Mouse (Mus musculus): Measurements from ENCODE around the gene Chst3. TPM values are rescaled to one million over a fixed set of nuclear protein-coding genes. Genes with fewer than 3 reads are reported as not detected.

The Chst3 gene
- polyA plus RNA-seq, 1 experiment from 2014 or later, result 1.0 TPM

DNA sequence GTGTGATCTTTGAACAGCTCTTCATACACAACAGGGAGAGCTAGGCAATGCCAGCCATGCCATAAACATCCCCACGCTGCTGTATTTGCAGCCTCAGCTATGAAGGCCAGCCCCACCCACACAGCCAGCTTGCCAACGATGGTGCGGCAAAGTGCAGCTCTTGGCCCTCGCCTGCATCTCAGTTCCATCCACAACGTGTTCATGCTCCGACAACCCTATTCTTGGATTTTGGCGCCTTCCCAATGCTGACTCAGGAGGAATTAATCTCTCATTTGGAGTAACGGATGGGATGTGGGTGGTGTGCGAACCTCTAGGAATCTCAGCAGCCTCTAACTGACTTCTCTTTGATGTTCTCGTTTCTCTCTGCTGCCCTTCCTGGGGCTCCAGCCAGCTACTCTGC lies 46.0 kb downstream of the Chst3 start:
- H3K27me3 ChIP-seq (ENCODE audit: control insufficient read depth, insufficient read depth, low read depth, low read length), result no peaks in the 10 kb centered on the region
- H3K9ac ChIP-seq (ENCODE audit: low read depth, low read length), result no peak overlapping the region
- no peak overlapping the region for H3K4me3 ChIP-seq (ENCODE audit: low read depth, low read length)
- no peaks in the 10 kb centered on the region for H3K36me3 ChIP-seq (ENCODE audit: control insufficient read depth, insufficient read depth, low read length)
- no peak for ATAC-seq
- H3K27ac ChIP-seq (ENCODE audit: low read length), result no peak overlapping the region
- no peak overlapping the region for H3K4me2 ChIP-seq (ENCODE audit: low read length)
- WGBS, result 64% methylated on average over 10 of the region's 10 CpGs
- H3K4me1 ChIP-seq (ENCODE audit: control insufficient read depth, insufficient read depth, low read length), result no peaks in the 10 kb centered on the region
- no peaks in the 10 kb centered on the region for H3K9me3 ChIP-seq (replicated peaks; ENCODE audit: control insufficient read depth, low read length, poor library complexity, severe bottlenecking)

DNA sequence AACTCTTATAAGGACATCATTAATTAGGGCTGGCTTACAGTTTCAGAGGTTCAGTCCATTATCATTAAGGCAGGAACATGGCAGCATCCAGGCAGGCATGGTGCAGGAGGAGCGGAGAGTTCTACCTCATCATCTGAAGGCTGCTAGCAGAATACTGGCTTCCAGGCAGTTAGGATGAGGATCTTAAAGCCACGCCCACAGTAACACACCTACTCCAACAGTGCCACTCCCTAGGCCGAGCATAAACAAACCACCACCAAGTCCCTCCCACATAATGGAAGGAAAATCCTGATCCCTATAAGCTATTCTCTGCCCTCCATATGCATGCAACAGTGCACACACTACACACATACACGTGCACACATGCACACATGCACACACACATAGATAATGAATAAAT lies 46.8 kb downstream of the Chst3 start:
- H3K4me2 ChIP-seq (ENCODE audit: low read length), result no peak overlapping the region
- no peaks in the 10 kb centered on the region for H3K27me3 ChIP-seq (ENCODE audit: control insufficient read depth, insufficient read depth, low read depth, low read length)
- ATAC-seq, result no peak
- H3K27ac ChIP-seq (ENCODE audit: low read length), result no peak overlapping the region
- no peaks in the 10 kb centered on the region for H3K36me3 ChIP-seq (ENCODE audit: control insufficient read depth, insufficient read depth, low read length)
- 92% methylated on average over 4 of the region's 4 CpGs for WGBS
- no peaks in the 10 kb centered on the region for H3K9me3 ChIP-seq (replicated peaks; ENCODE audit: control insufficient read depth, low read length, poor library complexity, severe bottlenecking)
- no peaks in the 10 kb centered on the region for H3K4me1 ChIP-seq (ENCODE audit: control insufficient read depth, insufficient read depth, low read length)
- H3K9ac ChIP-seq (ENCODE audit: low read depth, low read length), result no peak overlapping the region
- H3K4me3 ChIP-seq (ENCODE audit: low read depth, low read length), result no peak overlapping the region

DNA sequence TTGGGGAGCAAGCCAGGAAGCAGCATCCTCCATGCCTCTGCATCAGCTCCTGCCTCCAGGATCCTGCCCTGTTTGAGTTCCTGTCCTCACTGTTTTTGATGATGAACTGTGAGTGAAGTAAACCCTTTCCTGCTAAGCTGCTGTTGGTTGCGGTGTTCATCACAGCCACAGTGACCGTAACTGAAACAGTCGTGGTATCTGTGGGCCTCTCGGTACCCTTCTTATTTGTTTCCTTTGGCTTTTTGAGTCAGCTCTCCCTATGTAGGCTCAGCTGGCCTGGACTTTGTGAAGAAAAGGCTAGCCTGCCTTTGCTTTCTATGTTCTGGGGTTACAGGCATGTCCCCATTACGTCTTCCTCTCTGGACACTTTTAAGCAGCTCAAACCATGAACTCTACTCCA lies 47.7 kb downstream of the Chst3 start:
- H3K4me3 ChIP-seq (ENCODE audit: low read depth, low read length), result no peak overlapping the region
- H3K27ac ChIP-seq (ENCODE audit: low read length), result no peak overlapping the region
- H3K4me1 ChIP-seq (ENCODE audit: control insufficient read depth, insufficient read depth, low read length), result no peaks in the 10 kb centered on the region
- no peak overlapping the region for H3K4me2 ChIP-seq (ENCODE audit: low read length)
- H3K9ac ChIP-seq (ENCODE audit: low read depth, low read length), result no peak overlapping the region
- WGBS, result 94% methylated on average over 5 of the region's 5 CpGs
- H3K36me3 ChIP-seq (ENCODE audit: control insufficient read depth, insufficient read depth, low read length), result no peaks in the 10 kb centered on the region
- ATAC-seq, result no peak
- no peaks in the 10 kb centered on the region for H3K27me3 ChIP-seq (ENCODE audit: control insufficient read depth, insufficient read depth, low read depth, low read length)
- no peaks in the 10 kb centered on the region for H3K9me3 ChIP-seq (replicated peaks; ENCODE audit: control insufficient read depth, low read length, poor library complexity, severe bottlenecking)

DNA sequence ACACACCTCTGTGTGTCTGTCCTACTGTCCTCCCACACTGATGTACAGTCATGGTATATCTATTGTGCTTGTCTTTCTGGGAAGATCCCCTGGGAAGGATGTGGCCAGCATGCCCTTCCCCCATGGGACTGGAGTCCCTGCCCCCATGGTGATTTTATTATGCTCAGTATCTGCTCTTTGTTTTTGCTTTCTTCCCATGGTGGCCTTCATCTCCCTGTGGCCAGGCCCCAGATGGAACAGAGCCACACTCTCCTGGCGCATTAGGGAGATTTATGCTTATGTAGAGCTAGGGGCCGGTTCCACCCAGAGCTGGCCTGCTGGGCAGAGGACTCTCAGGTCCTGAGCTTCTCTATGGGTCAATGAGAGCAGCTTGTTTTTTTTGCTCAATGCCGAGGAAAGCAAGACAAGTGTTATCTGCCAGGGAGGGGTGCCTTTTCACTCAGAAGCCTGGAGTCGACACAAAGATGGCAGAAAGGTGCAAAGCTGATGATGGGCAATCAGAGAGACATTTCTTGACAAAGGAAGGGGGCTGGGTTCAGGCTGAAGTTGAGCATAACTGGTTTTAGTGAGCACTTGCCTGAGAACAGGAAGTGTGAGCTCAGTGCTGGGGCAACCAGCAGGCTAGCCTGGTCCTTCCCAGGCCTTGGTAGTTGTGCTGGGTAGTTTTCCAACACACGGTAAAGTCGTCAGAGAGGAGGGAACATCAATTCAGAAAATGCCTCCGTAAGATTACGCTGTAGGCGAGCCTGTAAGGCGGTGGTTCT lies 48.6 kb downstream of the Chst3 start:
- Histone ChIP-seq H3K9ac (ENCODE audit: low read depth, low read length) (no peak overlapping the region), H3K4me3 (ENCODE audit: low read depth, low read length) (no peak overlapping the region), H3K9me3 (replicated peaks; ENCODE audit: control insufficient read depth, low read length, poor library complexity, severe bottlenecking) (no peaks in the 10 kb centered on the region), H3K4me1 (ENCODE audit: control insufficient read depth, insufficient read depth, low read length) (no peaks in the 10 kb centered on the region), H3K36me3 (ENCODE audit: control insufficient read depth, insufficient read depth, low read length) (no peaks in the 10 kb centered on the region), H3K27me3 (ENCODE audit: control insufficient read depth, insufficient read depth, low read depth, low read length) (no peaks in the 10 kb centered on the region), H3K27ac (ENCODE audit: low read length) (no peak overlapping the region), H3K4me2 (ENCODE audit: low read length) (no peak overlapping the region)
- 81% methylated on average over 10 of the region's 10 CpGs for WGBS
- ATAC-seq, result no peak

DNA sequence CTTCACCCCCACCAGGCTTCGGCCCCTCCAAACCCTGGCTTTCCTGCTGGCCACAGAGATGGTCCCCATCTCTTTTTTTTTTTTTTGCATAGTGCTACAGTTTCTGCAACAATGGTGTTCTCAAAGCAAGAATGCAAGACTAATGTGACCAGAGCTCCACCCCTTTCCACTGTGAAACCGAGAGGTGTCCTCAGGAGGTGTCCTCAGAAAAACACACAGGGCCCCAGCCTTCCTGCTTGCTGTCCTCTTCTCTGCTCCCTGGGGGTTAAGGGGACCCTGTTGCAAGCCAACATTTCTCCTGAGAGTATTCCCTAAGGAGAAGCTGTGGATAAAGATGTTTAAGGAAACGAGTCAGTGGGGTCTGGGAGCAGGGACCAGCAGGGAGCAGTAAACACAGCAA lies 50.1 kb downstream of the Chst3 start:
- Histone ChIP-seq H3K27ac (ENCODE audit: low read length) (no peak overlapping the region), H3K36me3 (ENCODE audit: control insufficient read depth, insufficient read depth, low read length) (no peaks in the 10 kb centered on the region), H3K4me3 (ENCODE audit: low read depth, low read length) (no peak overlapping the region), H3K4me2 (ENCODE audit: low read length) (no peak overlapping the region), H3K27me3 (ENCODE audit: control insufficient read depth, insufficient read depth, low read depth, low read length) (no peaks in the 10 kb centered on the region), H3K9ac (ENCODE audit: low read depth, low read length) (no peak overlapping the region), H3K9me3 (replicated peaks; ENCODE audit: control insufficient read depth, low read length, poor library complexity, severe bottlenecking) (no peaks in the 10 kb centered on the region), H3K4me1 (ENCODE audit: control insufficient read depth, insufficient read depth, low read length) (no peaks in the 10 kb centered on the region)
- ATAC-seq, result no peak
- WGBS, result 64% methylated on average over 3 of the region's 3 CpGs

DNA sequence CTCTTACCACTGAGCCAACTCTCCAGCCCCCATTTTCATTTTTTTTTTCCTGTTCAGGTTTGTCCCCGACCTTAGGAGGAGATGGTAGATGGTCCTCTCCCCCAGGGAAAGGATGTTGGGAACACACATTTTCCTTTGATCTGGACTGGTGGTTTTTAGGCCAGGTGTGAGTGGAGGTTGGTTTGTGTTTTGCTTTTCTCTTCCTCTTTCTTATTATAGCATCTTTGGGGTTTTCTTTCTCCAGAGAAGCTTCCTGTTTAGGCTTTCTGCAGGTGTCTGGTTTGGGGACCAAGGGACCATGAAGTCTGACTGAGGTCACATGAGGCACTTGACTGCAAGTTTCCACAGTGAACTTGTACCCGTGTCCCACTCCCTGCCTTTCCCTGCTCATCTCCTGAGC lies 50.8 kb downstream of the Chst3 start:
- WGBS, result 70% methylated on average over 2 of the region's 2 CpGs
- ATAC-seq, result no peak
- H3K36me3 ChIP-seq (ENCODE audit: control insufficient read depth, insufficient read depth, low read length), result no peaks in the 10 kb centered on the region
- H3K27me3 ChIP-seq (ENCODE audit: control insufficient read depth, insufficient read depth, low read depth, low read length), result no peaks in the 10 kb centered on the region
- H3K4me1 ChIP-seq (ENCODE audit: control insufficient read depth, insufficient read depth, low read length), result no peaks in the 10 kb centered on the region
- H3K4me3 ChIP-seq (ENCODE audit: low read depth, low read length), result no peak overlapping the region
- no peak overlapping the region for H3K4me2 ChIP-seq (ENCODE audit: low read length)
- no peak overlapping the region for H3K9ac ChIP-seq (ENCODE audit: low read depth, low read length)
- H3K27ac ChIP-seq (ENCODE audit: low read length), result no peak overlapping the region
- no peaks in the 10 kb centered on the region for H3K9me3 ChIP-seq (replicated peaks; ENCODE audit: control insufficient read depth, low read length, poor library complexity, severe bottlenecking)

DNA sequence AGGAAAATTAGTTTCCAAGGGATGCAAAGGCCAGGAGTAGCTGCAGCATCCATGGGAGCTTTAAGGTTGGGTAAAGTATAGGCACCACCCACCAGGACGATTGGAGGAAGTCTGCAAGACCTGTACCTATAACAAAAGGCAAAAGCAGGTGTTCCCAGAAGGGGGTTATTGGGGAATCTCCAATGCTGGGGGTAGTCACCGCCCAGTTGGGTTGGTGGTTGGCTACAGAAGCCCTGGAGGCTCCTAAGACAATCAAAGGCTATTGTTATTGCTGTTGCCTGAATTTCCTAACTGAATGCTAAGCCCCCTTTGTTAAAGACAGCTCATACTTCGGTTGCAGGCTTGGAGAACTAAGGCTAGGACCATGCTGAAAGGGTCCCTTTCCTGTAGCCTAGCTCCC lies 53.0 kb downstream of the Chst3 start:
- WGBS, result 18% methylated on average over 3 of the region's 3 CpGs
- no peaks in the 10 kb centered on the region for H3K36me3 ChIP-seq (ENCODE audit: control insufficient read depth, insufficient read depth, low read length)
- no peaks in the 10 kb centered on the region for H3K9me3 ChIP-seq (replicated peaks; ENCODE audit: control insufficient read depth, low read length, poor library complexity, severe bottlenecking)
- H3K4me3 ChIP-seq (ENCODE audit: low read depth, low read length), result no peak overlapping the region
- no peaks in the 10 kb centered on the region for H3K4me1 ChIP-seq (ENCODE audit: control insufficient read depth, insufficient read depth, low read length)
- H3K27me3 ChIP-seq (ENCODE audit: control insufficient read depth, insufficient read depth, low read depth, low read length), result no peaks in the 10 kb centered on the region
- H3K4me2 ChIP-seq (ENCODE audit: low read length), result no peak overlapping the region
- no peak overlapping the region for H3K9ac ChIP-seq (ENCODE audit: low read depth, low read length)
- no peak for ATAC-seq
- H3K27ac ChIP-seq (ENCODE audit: low read length), result no peak overlapping the region

DNA sequence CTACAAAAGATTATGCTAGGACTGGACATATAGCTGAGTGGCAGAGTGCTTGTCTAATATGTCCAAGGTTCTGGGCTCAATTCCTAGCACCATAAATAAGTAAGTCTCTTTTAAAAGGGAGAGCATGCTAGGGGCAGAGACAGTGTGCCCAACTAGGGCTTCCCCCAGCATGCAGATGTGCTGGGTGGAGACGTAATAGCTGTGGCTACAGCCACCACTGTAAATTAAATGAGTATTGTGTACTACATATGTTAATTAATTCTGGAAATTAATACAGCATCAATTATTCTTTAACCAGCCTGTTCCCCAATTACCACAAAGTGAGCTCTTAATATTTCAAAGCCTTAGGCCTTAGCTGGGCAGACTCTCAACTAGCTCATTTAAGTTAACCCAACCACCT lies 54.2 kb downstream of the Chst3 start:
- 62% methylated on average over 1 of the region's 1 CpGs for WGBS
- H3K4me1 ChIP-seq (ENCODE audit: control insufficient read depth, insufficient read depth, low read length), result no peaks in the 10 kb centered on the region
- no peak for ATAC-seq

DNA sequence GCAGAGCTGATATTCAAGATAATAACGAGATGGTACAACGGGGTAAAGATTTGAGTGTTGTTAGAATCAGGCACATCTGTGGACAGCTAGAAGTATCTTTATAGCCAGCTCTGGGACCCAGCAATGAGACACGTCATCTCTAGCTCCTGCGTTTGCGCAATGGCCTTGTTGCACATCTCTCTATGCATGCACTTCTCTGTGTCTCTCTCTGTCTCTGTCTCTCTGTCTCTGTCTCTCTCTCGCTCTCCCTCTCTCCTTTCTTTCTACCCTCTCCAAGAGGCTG lies 56.1 kb downstream of the Chst3 start:
- H3K4me1 ChIP-seq (ENCODE audit: control insufficient read depth, insufficient read depth, low read length), result no peaks in the 10 kb centered on the region
- H3K9ac ChIP-seq (ENCODE audit: low read depth, low read length), result no peak overlapping the region
- H3K27me3 ChIP-seq (ENCODE audit: control insufficient read depth, insufficient read depth, low read depth, low read length), result no peaks in the 10 kb centered on the region
- WGBS, result 96% methylated on average over 6 of the region's 6 CpGs
- H3K4me3 ChIP-seq (ENCODE audit: low read depth, low read length), result no peak overlapping the region
- no peak overlapping the region for H3K27ac ChIP-seq (ENCODE audit: low read length)
- no peaks in the 10 kb centered on the region for H3K9me3 ChIP-seq (replicated peaks; ENCODE audit: control insufficient read depth, low read length, poor library complexity, severe bottlenecking)
- H3K4me2 ChIP-seq (ENCODE audit: low read length), result no peak overlapping the region
- no peak for ATAC-seq
- no peaks in the 10 kb centered on the region for H3K36me3 ChIP-seq (ENCODE audit: control insufficient read depth, insufficient read depth, low read length)

More for the DNA sequence above, 54.2 kb downstream of the Chst3 start:
- Histone ChIP-seq H3K27ac (ENCODE audit: low read length) (no peak overlapping the region), H3K36me3 (ENCODE audit: control insufficient read depth, insufficient read depth, low read length) (no peaks in the 10 kb centered on the region), H3K4me2 (ENCODE audit: low read length) (no peak overlapping the region), H3K4me3 (ENCODE audit: low read depth, low read length) (no peak overlapping the region), H3K9ac (ENCODE audit: low read depth, low read length) (no peak overlapping the region), H3K27me3 (ENCODE audit: control insufficient read depth, insufficient read depth, low read depth, low read length) (no peaks in the 10 kb centered on the region), H3K9me3 (replicated peaks; ENCODE audit: control insufficient read depth, low read length, poor library complexity, severe bottlenecking) (no peaks in the 10 kb centered on the region)
